Comparison of ENCODE assay signal across 19 mouse cellular contexts in genomic region chr10:41710773-41711172, GRCm38 (mm10). TPM values are rescaled to one million over a fixed set of nuclear protein-coding genes. Genes with fewer than 3 reads are reported as not detected.
"Had no signal": no experiment of that assay in that cellular context is flagged by ENCODE, and none has a peak within 500 bp of the region (broad histone marks: within the 10 kb centered on the region; RNA-seq: fewer than 3 reads in every experiment).

No protein-coding gene starts in this region.

- H3K9me3 ChIP-seq: limb, embryonic 12.5 days; limb, embryonic 15.5 days; liver, embryonic 13.5 days; midbrain, embryonic 12.5 days; midbrain, embryonic 15.5 days; neural tube, embryonic 12.5 days; neural tube, embryonic 15.5 days had no signal

- H3K9ac ChIP-seq: limb, embryonic 12.5 days; limb, embryonic 15.5 days; liver, embryonic 13.5 days; midbrain, embryonic 12.5 days; midbrain, embryonic 15.5 days; neural tube, embryonic 12.5 days; neural tube, embryonic 15.5 days had no signal

- H3K4me1 ChIP-seq: limb, embryonic 12.5 days; limb, embryonic 15.5 days; liver, embryonic 13.5 days; midbrain, embryonic 15.5 days had no signal

- H3K4me3 ChIP-seq: limb, embryonic 12.5 days; limb, embryonic 15.5 days; liver, embryonic 13.5 days; midbrain, embryonic 12.5 days; midbrain, embryonic 15.5 days; neural tube, embryonic 12.5 days; neural tube, embryonic 15.5 days had no signal

- H3K36me3 ChIP-seq: limb, embryonic 12.5 days; limb, embryonic 15.5 days; liver, embryonic 13.5 days; midbrain, embryonic 12.5 days; midbrain, embryonic 15.5 days; neural tube, embryonic 12.5 days; neural tube, embryonic 15.5 days had no signal

- DNase-seq: kidney, postnatal 14 days; left cerebral cortex, postnatal 4 days; liver, embryonic 13.5 days; lung, adult 2 months; lung, postnatal 14 days; right cerebral cortex, adult 18-20 months; right cerebral cortex, postnatal 14 days; right cerebral cortex, postnatal 4 days; thymus, adult 2 months; thymus, postnatal 14 days; thymus, postnatal 4 days had no signal

- ATAC-seq: midbrain, embryonic 15.5 days had no signal

- H3K27ac ChIP-seq: limb, embryonic 12.5 days; limb, embryonic 15.5 days; liver, embryonic 13.5 days; macrophage; midbrain, embryonic 12.5 days; midbrain, embryonic 15.5 days; neural tube, embryonic 12.5 days; neural tube, embryonic 15.5 days; stomach, postnatal 0 days had no signal

- H3K4me2 ChIP-seq: limb, embryonic 12.5 days; limb, embryonic 15.5 days; liver, embryonic 13.5 days; midbrain, embryonic 12.5 days; midbrain, embryonic 15.5 days; neural tube, embryonic 12.5 days; neural tube, embryonic 15.5 days had no signal

- H3K27me3 ChIP-seq: limb, embryonic 12.5 days; limb, embryonic 15.5 days; liver, embryonic 13.5 days; midbrain, embryonic 12.5 days; midbrain, embryonic 15.5 days; neural tube, embryonic 12.5 days; neural tube, embryonic 15.5 days had no signal

RNA-seq across cellular contexts. Expression of gene Ccdc162, which starts 5.7 kb away (rescaled TPM):
- polyA plus RNA-seq: macrophage had no signal
